Mouse (Mus musculus) MEL (cell line): ENCODE data around the gene Snx29. TPM values are rescaled to one million over a fixed set of nuclear protein-coding genes. Genes with fewer than 3 reads are reported as not detected.

Source experiments
- DNase-seq: peaks from one replicate; pipeline ENCODE4 v3.0.0; 2011; ENCODE audit warnings: low read depth, low spot score
- H3K27ac ChIP-seq: 2 replicates; pipeline ENCODE4 v1.5.1; 2012; ENCODE audit warnings: low read depth, mild to moderate bottlenecking, control low read depth, low read length, moderate library complexity; ENCODE audit not compliant: control insufficient read depth
- H3K27me3 ChIP-seq, 2 experiments: fragments of 150-350 bp in 1 of 2; sonication (generic) in 1 of 2; 2 replicates each; pipeline ENCODE4 v1.6.1; 2012; ENCODE audit warnings: low read length in 2 of 2, mild to moderate bottlenecking in 2 of 2, improper control_type of control experiment in 1 of 2, moderate library complexity in 1 of 2; ENCODE audit not compliant: insufficient read depth in 2 of 2, control insufficient read depth in 1 of 2
- H3K36me3 ChIP-seq, 2 experiments: 2 replicates each; pipeline ENCODE4 v1.6.1; 2012 to 2014; ENCODE audit warnings: low read length in 2 of 2, improper control_type of control experiment in 1 of 2, inconsistent platforms in 1 of 2, mild to moderate bottlenecking in 1 of 2; ENCODE audit not compliant: insufficient read depth in 2 of 2, control insufficient read depth in 1 of 2
- H3K4me1 ChIP-seq, 2 experiments: fragments of 150-350 bp in 1 of 2; sonication (generic) in 1 of 2; 2 replicates each; pipeline ENCODE4 v1.6.1; 2012; ENCODE audit warnings: low read length in 2 of 2, improper control_type of control experiment in 1 of 2, mild to moderate bottlenecking in 1 of 2; ENCODE audit not compliant: insufficient read depth in 2 of 2, control insufficient read depth in 1 of 2
- H3K4me3 ChIP-seq, 2 experiments: fragments of 150-350 bp in 1 of 2; sonication (generic) in 1 of 2; 2 replicates each; pipeline ENCODE4 v1.5.1; 2012; ENCODE audit warnings: low read depth in 2 of 2, low read length in 2 of 2, mild to moderate bottlenecking in 2 of 2, moderate library complexity in 2 of 2, control low read depth in 1 of 2, improper control_type of control experiment in 1 of 2; ENCODE audit not compliant: control insufficient read depth in 1 of 2, insufficient read depth in 1 of 2
- H3K79me2 ChIP-seq: 2 replicates; pipeline ENCODE4 v1.6.1; 2012; ENCODE audit warnings: mild to moderate bottlenecking, low read length, moderate library complexity; ENCODE audit not compliant: control insufficient read depth, poor library complexity, insufficient read depth
- H3K9ac ChIP-seq: 2 replicates; pipeline ENCODE4 v1.6.1; 2012; ENCODE audit warnings: low read depth, mild to moderate bottlenecking, control low read depth, low read length, moderate library complexity; ENCODE audit not compliant: control insufficient read depth, poor library complexity, severe bottlenecking
- H3K9me3 ChIP-seq: fragments of 150-350 bp; sonication (generic); replicated peaks from 2 replicates; pipeline ENCODE4 v1.6.1; 2012; ENCODE audit warnings: mild to moderate bottlenecking, low read length, improper control_type of control experiment, moderate library complexity; ENCODE audit not compliant: insufficient read depth
- BHLHE40 ChIP-seq: IDR thresholded peaks from 2 replicates; pipeline ENCODE4 v1.6.1; 2012; ENCODE audit warnings: low read depth, mild to moderate bottlenecking, inconsistent platforms, low read length, improper control_type of control experiment, borderline replicate concordance
- CHD1 ChIP-seq: IDR thresholded peaks from 2 replicates; pipeline ENCODE4 v1.6.1; 2012; ENCODE audit warnings: low read depth, mild to moderate bottlenecking, inconsistent platforms, low read length, improper control_type of control experiment
- CTCF ChIP-seq, 3 experiments: IDR thresholded peaks in 2 of 3; conservative IDR thresholded peaks in 1 of 3; 2 replicates each; pipeline ENCODE4 v1.5.1; 2011 to 2012; ENCODE audit warnings: low read length in 3 of 3, low read depth in 2 of 3, mild to moderate bottlenecking in 2 of 3, improper control_type of control experiment in 1 of 3, inconsistent platforms in 1 of 3, mixed read lengths in 1 of 3, moderate library complexity in 1 of 3; ENCODE audit not compliant: control insufficient read depth in 1 of 3, insufficient read depth in 1 of 3, poor library complexity in 1 of 3, severe bottlenecking in 1 of 3
- EP300 ChIP-seq, 2 experiments: IDR thresholded peaks; 2 replicates each; pipeline ENCODE4 v1.6.1; 2011; ENCODE audit warnings: improper control_type of control experiment in 2 of 2, low read length in 2 of 2, low read depth in 1 of 2, mild to moderate bottlenecking in 1 of 2
- ETS1 ChIP-seq: IDR thresholded peaks from 2 replicates; pipeline ENCODE4 v1.6.1; 2012; ENCODE audit warnings: low read depth, mild to moderate bottlenecking, inconsistent platforms, low read length, improper control_type of control experiment, moderate library complexity
- GATA1 ChIP-seq: IDR thresholded peaks from 2 replicates; pipeline ENCODE4 v1.6.1; 2011; ENCODE audit warnings: low read depth, low read length, improper control_type of control experiment
- HCFC1 ChIP-seq: IDR thresholded peaks from 2 replicates; pipeline ENCODE4 v1.6.1; 2012; ENCODE audit warnings: low read depth, mild to moderate bottlenecking, inconsistent platforms, low read length, improper control_type of control experiment, moderate library complexity
- JUND ChIP-seq: IDR thresholded peaks from 2 replicates; pipeline ENCODE4 v1.6.1; 2011; ENCODE audit warnings: low read depth, mild to moderate bottlenecking, improper control_type of control experiment, low read length
- KAT2A ChIP-seq: conservative IDR thresholded peaks from 2 replicates; pipeline ENCODE4 v1.6.1; 2012; ENCODE audit warnings: low read depth, low read length, improper control_type of control experiment, inconsistent platforms
- MAX ChIP-seq: IDR thresholded peaks from 2 replicates; pipeline ENCODE4 v1.6.1; 2011; ENCODE audit warnings: low read length, improper control_type of control experiment
- MAZ ChIP-seq: IDR thresholded peaks from 2 replicates; pipeline ENCODE4 v1.6.1; 2012; ENCODE audit warnings: low read depth, mild to moderate bottlenecking, inconsistent platforms, low read length, improper control_type of control experiment
- MEF2A ChIP-seq: IDR thresholded peaks from 2 replicates; pipeline ENCODE4 v1.6.1; 2014; ENCODE audit warnings: low read depth, mild to moderate bottlenecking, inconsistent platforms, low read length, improper control_type of control experiment; ENCODE audit not compliant: poor library complexity, insufficient replicate concordance, severe bottlenecking; ENCODE audit errors: extremely low read depth
- MYC ChIP-seq: IDR thresholded peaks from 2 replicates; pipeline ENCODE4 v1.6.1; 2011; ENCODE audit warnings: low read depth, mild to moderate bottlenecking, low read length, improper control_type of control experiment, moderate library complexity
- POLR2A ChIP-seq, 2 experiments: IDR thresholded peaks; 2 replicates each; pipeline ENCODE4 v1.6.1; 2011 to 2012; ENCODE audit warnings: low read length in 2 of 2, mild to moderate bottlenecking in 2 of 2, control low read depth in 1 of 2, improper control_type of control experiment in 1 of 2, low read depth in 1 of 2, moderate library complexity in 1 of 2; ENCODE audit not compliant: control insufficient read depth in 1 of 2, insufficient read depth in 1 of 2, poor library complexity in 1 of 2
- POLR2AphosphoS2 ChIP-seq: IDR thresholded peaks from 2 replicates; pipeline ENCODE4 v1.6.1; 2011; ENCODE audit warnings: low read length, improper control_type of control experiment
- RAD21 ChIP-seq: IDR thresholded peaks from 2 replicates; pipeline ENCODE4 v1.6.1; 2011; ENCODE audit warnings: mild to moderate bottlenecking, low read depth, low read length, improper control_type of control experiment
- SMC3 ChIP-seq: IDR thresholded peaks from 2 replicates; pipeline ENCODE4 v1.6.1; 2011; ENCODE audit warnings: low read depth, low read length, improper control_type of control experiment
- USF2 ChIP-seq, 2 experiments: IDR thresholded peaks; 2 replicates each; pipeline ENCODE4 v1.6.1; 2011 to 2012; ENCODE audit warnings: improper control_type of control experiment in 2 of 2, low read length in 2 of 2, borderline replicate concordance in 1 of 2, inconsistent platforms in 1 of 2, low read depth in 1 of 2, mild to moderate bottlenecking in 1 of 2; ENCODE audit not compliant: insufficient read depth in 1 of 2
- ZKSCAN1 ChIP-seq: IDR thresholded peaks from 2 replicates; pipeline ENCODE4 v1.6.1; 2012; ENCODE audit warnings: low read depth, mild to moderate bottlenecking, inconsistent platforms, low read length, improper control_type of control experiment, moderate library complexity
- ZMIZ1 ChIP-seq: IDR thresholded peaks from 2 replicates; pipeline ENCODE4 v1.6.1; 2012; ENCODE audit warnings: low read depth, mild to moderate bottlenecking, inconsistent platforms, low read length, improper control_type of control experiment, moderate library complexity
- polyA plus RNA-seq, 2 experiments: library from polyadenylated mRNA; stranded (reverse) in 1 of 2; unstranded in 1 of 2; fragments of >175 nt in 1 of 2; fragments of >200 nt in 1 of 2; gene quantifications; 2 replicates each; pipeline versions ENCODE4 v1.2.1 to v1.2.4; 2012; ENCODE audit warnings: low replicate concordance in 2 of 2, low read depth in 1 of 2; ENCODE audit not compliant: insufficient read length in 2 of 2, insufficient read depth in 1 of 2, missing spikeins in 1 of 2
- total RNA-seq: library from RNA; depleted of rRNA; stranded (reverse); fragments of 300-350 nt; gene quantifications from 2 replicates; pipeline ENCODE4 v1.2.3, GENCODE M21; 2012

Gene Snx29
- total and polyA plus RNA-seq, 3 experiments = 0.72 to 0.73 TPM; not detected in 1

GRCm38 (mm10) chr16:11278778-11279177 is 43.9 kb upstream of the Snx29 start:
- TF ChIP-seq ETS1 (peak; percentile 58; the same call in 1 of the 2 replicates), HCFC1 (no peak)
- no peak for DNase-seq
- Histone ChIP-seq H3K4me3 (no peak overlapping the region), H3K9me3 (no peaks in the 10 kb centered on the region), H3K4me1 (no peaks in the 10 kb centered on the region), H3K27ac (no peak overlapping the region), H3K36me3 (no peaks in the 10 kb centered on the region), H3K79me2 (no peaks in the 10 kb centered on the region), H3K27me3 (no peaks in the 10 kb centered on the region), H3K9ac (no peak overlapping the region)

GRCm38 (mm10) chr16:11282655-11283232 is 40.0 kb upstream of the Snx29 start:
- H3K9me3 ChIP-seq = no peaks in the 10 kb centered on the region
- H3K27ac ChIP-seq = no peak overlapping the region
- TF ChIP-seq POLR2AphosphoS2 = no peak
- no peak for TF ChIP-seq MEF2A
- TF ChIP-seq GATA1 = no peak
- no peak for TF ChIP-seq EP300 (IDR thresholded peaks at IDR 0.05; ENCODE audit: low read depth in 1 of 2, low read length in 2 of 2)
- TF ChIP-seq SMC3 = no peak
- no peak for TF ChIP-seq CHD1
- no peak for TF ChIP-seq ZKSCAN1
- no peak for TF ChIP-seq KAT2A
- no peak for TF ChIP-seq MAZ
- no peak for TF ChIP-seq POLR2A (IDR thresholded peaks at IDR 0.05; ENCODE audit: control insufficient read depth in 1 of 2, insufficient read depth in 1 of 2, low read depth in 1 of 2, low read length in 2 of 2, poor library complexity in 1 of 2)
- no peak for TF ChIP-seq ZMIZ1
- TF ChIP-seq JUND = no peak
- no peak for TF ChIP-seq MYC
- TF ChIP-seq RAD21 = no peak
- TF ChIP-seq BHLHE40 = no peak
- no peak for TF ChIP-seq CTCF (IDR thresholded peaks at IDR 0.05 in 2 of 3, conservative IDR thresholded peaks at IDR 0.05 in 1 of 3; ENCODE audit: control insufficient read depth in 1 of 3, insufficient read depth in 1 of 3, low read depth in 2 of 3, low read length in 3 of 3, poor library complexity in 1 of 3, severe bottlenecking in 1 of 3)
- TF ChIP-seq USF2 (IDR thresholded peaks at IDR 0.05; ENCODE audit: borderline replicate concordance in 1 of 2, insufficient read depth in 1 of 2, low read depth in 1 of 2, low read length in 2 of 2) = no peak
- no peak for TF ChIP-seq MAX
- peaks cover 5 to 10% of the 10 kb centered on the region in 2 experiments for H3K4me1 ChIP-seq
- H3K36me3 ChIP-seq = peaks cover 0 to 10% of the 10 kb centered on the region in 2 experiments; a peak in 2 of 4 replicates
- no peaks in the 10 kb centered on the region for H3K27me3 ChIP-seq
- no peak for DNase-seq
- H3K9ac ChIP-seq = no peak overlapping the region
- no peaks in the 10 kb centered on the region for H3K79me2 ChIP-seq
- H3K4me3 ChIP-seq = no peak overlapping the region
